11 mouse cellular contexts compared by ENCODE assay signal in genomic region chr7:99128020-99128950, GRCm38 (mm10). TPM values are rescaled to one million over a fixed set of nuclear protein-coding genes. Genes with fewer than 3 reads are reported as not detected.
DNase-seq lines count a peak whose midpoint lies in the region; ATAC-seq lines count a peak whose summit lies in the region.
"Had no signal": no experiment of that assay in that cellular context is flagged by ENCODE, and none has a peak within 500 bp of the region (broad histone marks: within the 10 kb centered on the region; RNA-seq: fewer than 3 reads in every experiment).

No protein-coding gene starts in this region.

- ATAC-seq in megakaryocyte, adult 5-6 weeks (ENCODE audit: poor library complexity, severe bottlenecking): no peak
- ATAC-seq in intestine, embryonic 16.5 days: 0 out of 2 replicates have a peak, but pooled peaks have one; percentile 34
- ATAC-seq: midbrain, embryonic 16.5 days had no signal

- DNase-seq in heart, adult 11 months: peak; percentile 91
- no peak for DNase-seq in heart, postnatal 10 days
- peak; percentile 46 for DNase-seq in splenic B cell, adult 2 months (ENCODE audit: low read depth, low spot score)
- no peak for DNase-seq in neural tube, embryonic 10.5 days (ENCODE audit: extremely low spot score, low spot score)
- DNase-seq in gastrocnemius, postnatal 25 days: no peak
- DNase-seq: adrenal gland, postnatal 10 days; cerebellum, postnatal 36 days had no signal

- H3K9me3 ChIP-seq in megakaryocyte, embryonic 14.5 days: peaks cover 13% of the 10 kb centered on the region
- no peaks in the 10 kb centered on the region for H3K9me3 ChIP-seq in intestine, embryonic 16.5 days (ENCODE audit: control insufficient read depth, low read length)

- peak overlapping the region; percentile 81 for H3K4me3 ChIP-seq in megakaryocyte, embryonic 14.5 days (replicated peaks)
- no peak overlapping the region for H3K4me3 ChIP-seq in intestine, embryonic 16.5 days (ENCODE audit: low read length)

- H3K36me3 ChIP-seq in megakaryocyte, embryonic 14.5 days (replicated peaks; ENCODE audit: low read length): peaks cover 26% of the 10 kb centered on the region
- H3K36me3 ChIP-seq in intestine, embryonic 16.5 days (ENCODE audit: control insufficient read depth, insufficient read depth, low read length): no peaks in the 10 kb centered on the region; the same call in 1 of the 2 replicates
- no peaks in the 10 kb centered on the region for H3K36me3 ChIP-seq in splenic B cell, adult 2 months (ENCODE audit: control insufficient read depth, insufficient read depth, low read length, poor library complexity, severe bottlenecking)

- peak overlapping the region; percentile 49; the same call in 1 of the 2 replicates for H3K9ac ChIP-seq in intestine, embryonic 16.5 days (ENCODE audit: low read depth, low read length)

- no peak overlapping the region for H3K4me2 ChIP-seq in intestine, embryonic 16.5 days (ENCODE audit: low read depth, low read length)

- intact Hi-C loops in heart, postnatal 10 days (cut with DNase I): no loop called here

- peaks cover 81% of the 10 kb centered on the region for H3K4me1 ChIP-seq in megakaryocyte, embryonic 14.5 days
- H3K4me1 ChIP-seq in intestine, embryonic 16.5 days (ENCODE audit: control insufficient read depth, insufficient read depth, low read length): peaks cover 44% of the 10 kb centered on the region

- no peaks in the 10 kb centered on the region for H3K27me3 ChIP-seq in megakaryocyte, embryonic 14.5 days (replicated peaks)
- no peaks in the 10 kb centered on the region for H3K27me3 ChIP-seq in intestine, embryonic 16.5 days (replicated peaks; ENCODE audit: control insufficient read depth, insufficient read depth, low read length)
- no peaks in the 10 kb centered on the region for H3K27me3 ChIP-seq in splenic B cell, adult 2 months (ENCODE audit: control insufficient read depth, insufficient read depth, low read length, poor library complexity, severe bottlenecking)

- H3K27ac ChIP-seq in intestine, embryonic 16.5 days (ENCODE audit: low read length): no peak overlapping the region; the same call in 1 of the 2 replicates

- 36% methylated on average over 10 of the region's 10 CpGs for WGBS in intestine, embryonic 16.5 days

RNA-seq across cellular contexts. Expression of gene Uvrag, which starts 12.7 kb away (rescaled TPM):
- 10 to 100 TPM; 34.6 to 35.0 TPM for total RNA-seq in heart, postnatal 10 days (2021)
- polyA plus RNA-seq in megakaryocyte, embryonic 14.5 days (2012; ENCODE audit: insufficient read depth, low replicate concordance): 13.9 and 19.6 TPM in 2 replicates
- total RNA-seq in megakaryocyte, adult 5-6 weeks (2015): 37.2 and 42.4 TPM in 2 replicates
- total RNA-seq in megakaryocyte, adult 5-6 weeks (2017): 43.1 and 50.8 TPM in 2 replicates
- 17.4 and 18.3 TPM in 2 replicates for polyA plus RNA-seq in intestine, embryonic 16.5 days (2015; fragmentation: Nextera tagmentation; extraction: Ambion mirVana)
- 10 to 100 TPM in 1 of 2 experiments, 1 to 10 TPM in 1; 9.1 to 10.8 TPM for total RNA-seq in gastrocnemius, postnatal 25 days (2021)

RNA-seq across cellular contexts. Expression of gene Dgat2, which starts 54.2 kb away (rescaled TPM):
- total RNA-seq in heart, postnatal 10 days (2021): 100 to 1,000 TPM; 154 to 202 TPM
- 2.4 and 4.2 TPM in 2 replicates for polyA plus RNA-seq in megakaryocyte, embryonic 14.5 days (2012; ENCODE audit: insufficient read depth, low replicate concordance)
- total RNA-seq in megakaryocyte, adult 5-6 weeks (2015): 10.8 and 11.3 TPM in 2 replicates
- 9.1 and 14.0 TPM in 2 replicates for total RNA-seq in megakaryocyte, adult 5-6 weeks (2017)
- polyA plus RNA-seq in intestine, embryonic 16.5 days (2015; fragmentation: Nextera tagmentation; extraction: Ambion mirVana): 325 and 488 TPM in 2 replicates
- total RNA-seq in gastrocnemius, postnatal 25 days (2021): 10 to 100 TPM; 34.1 to 57.3 TPM

Comparison
In these comparisons a context has a peak if more than half of its experiments do, and no peak if none do; other contexts are left out.
1. DNase-seq: peak in heart, adult 11 months (single experiment) and splenic B cell, adult 2 months (single experiment); none in heart, postnatal 10 days (0 of 2), neural tube, embryonic 10.5 days (single experiment) and gastrocnemius, postnatal 25 days (single experiment).